Mouse (Mus musculus) neural tube, embryonic 12.5 days (tissue): Measurements from ENCODE around the gene Syncrip. TPM values are rescaled to one million over a fixed set of nuclear protein-coding genes. Genes with fewer than 3 reads are reported as not detected.
"Not testable (repeated sequence)": the region's sequence is repeated elsewhere in the genome, so short reads cannot be mapped to it uniquely, and the experiment has no call there.

ENCODE experiments used
- ATAC-seq: fragments of 200-750 bp; cut with Nextera tagmentation; 2 replicates; pipeline ENCODE4 v1.8.0; 2017; ENCODE audit warnings: low read depth, mild to moderate bottlenecking, moderate TSS enrichment, moderate library complexity; ENCODE audit not compliant: low FRiP score
- H3K27ac ChIP-seq: fragments of 300-500 bp; sonication (generic); 2 replicates; pipeline ENCODE4 v1.5.1; 2016
- H3K27me3 ChIP-seq: fragments of 300-500 bp; sonication (generic); replicated peaks from 2 replicates; pipeline ENCODE4 v1.6.1; 2016; ENCODE audit warnings: mild to moderate bottlenecking
- H3K36me3 ChIP-seq: fragments of 300-500 bp; sonication (generic); 2 replicates; pipeline ENCODE4 v1.6.1; 2016; ENCODE audit warnings: mild to moderate bottlenecking
- H3K4me1 ChIP-seq: fragments of 300-500 bp; sonication (generic); 2 replicates; pipeline ENCODE4 v1.6.1; 2016
- H3K4me2 ChIP-seq: fragments of 300-500 bp; sonication (generic); replicated peaks from 2 replicates; pipeline ENCODE4 v1.6.1; 2016; ENCODE audit warnings: mild to moderate bottlenecking
- H3K4me3 ChIP-seq: fragments of 300-500 bp; sonication (generic); 2 replicates; pipeline ENCODE4 v1.5.1; 2016
- H3K9ac ChIP-seq: fragments of 300-500 bp; sonication (generic); 2 replicates; pipeline ENCODE4 v1.6.1; 2016; ENCODE audit warnings: mild to moderate bottlenecking
- H3K9me3 ChIP-seq: fragments of 300-500 bp; sonication (generic); 2 replicates; pipeline ENCODE4 v1.6.1; 2016; ENCODE audit warnings: mild to moderate bottlenecking
- WGBS: fragments of 180-500 bp; shearing (Covaris S2); methylation state at CpG from one replicate; pipeline ENCODE4 v1.1.7; 2016; 5-methylcytosine and 5-hydroxymethylcytosine counted together
- polyA plus RNA-seq: library from polyadenylated mRNA; unstranded; fragments of >200 nt; fragmentation: Nextera tagmentation; extraction: Ambion mirVana; gene quantifications from 2 replicates; pipeline ENCODE4 v1.2.1, GENCODE M21; 2016

Gene Syncrip
- 102 and 104 TPM in 2 replicates for polyA plus RNA-seq

DNA sequence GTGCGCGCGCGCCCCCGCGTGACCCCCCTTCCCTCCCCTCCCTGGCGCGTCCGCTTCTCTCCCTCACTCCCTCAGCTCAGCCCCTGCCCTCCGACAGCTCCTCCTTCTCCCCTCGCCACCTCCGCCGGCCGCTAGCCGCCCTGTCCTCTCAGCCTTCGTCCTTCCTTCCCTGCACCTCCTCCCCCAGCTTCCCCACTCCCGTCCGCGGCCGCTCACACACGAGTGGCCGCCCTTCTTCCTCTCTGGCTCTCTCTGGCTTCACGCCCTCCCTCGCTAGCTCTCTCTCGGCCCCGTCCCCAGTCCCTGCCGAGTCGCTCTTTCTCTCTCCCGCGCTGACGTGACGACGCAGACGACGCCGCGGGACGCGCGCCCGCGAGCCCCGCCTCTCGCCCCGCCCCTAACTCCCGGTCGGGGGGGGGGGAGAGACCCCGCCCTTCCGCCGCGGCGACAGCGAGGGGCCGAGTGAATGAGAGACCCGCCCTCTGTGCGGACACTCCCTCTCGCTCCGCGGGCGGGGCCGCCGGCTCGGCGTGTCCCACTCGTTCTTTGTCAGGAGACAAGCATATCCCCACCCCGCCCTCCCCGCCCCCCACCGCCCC lies at the start of gene Syncrip:
Gene Syncrip, minus strand, starts transcription at position 345 of the 599 bp plus-strand sequence.
- Histone ChIP-seq H3K9ac (peak within 1 kb of the TSS; percentile 99), H3K4me3 (peak within 1 kb of the TSS; percentile 100), H3K27ac (peak within 1 kb of the TSS; percentile 99), H3K4me2 (peak within 1 kb of the TSS; percentile 71)
- not testable (repeated sequence) for H3K9me3 ChIP-seq, H3K4me1 ChIP-seq, H3K36me3 ChIP-seq, H3K27me3 ChIP-seq
- ATAC-seq: peak; percentile 95
- WGBS: under 1% methylated on average over 45 of the region's 68 CpGs

DNA sequence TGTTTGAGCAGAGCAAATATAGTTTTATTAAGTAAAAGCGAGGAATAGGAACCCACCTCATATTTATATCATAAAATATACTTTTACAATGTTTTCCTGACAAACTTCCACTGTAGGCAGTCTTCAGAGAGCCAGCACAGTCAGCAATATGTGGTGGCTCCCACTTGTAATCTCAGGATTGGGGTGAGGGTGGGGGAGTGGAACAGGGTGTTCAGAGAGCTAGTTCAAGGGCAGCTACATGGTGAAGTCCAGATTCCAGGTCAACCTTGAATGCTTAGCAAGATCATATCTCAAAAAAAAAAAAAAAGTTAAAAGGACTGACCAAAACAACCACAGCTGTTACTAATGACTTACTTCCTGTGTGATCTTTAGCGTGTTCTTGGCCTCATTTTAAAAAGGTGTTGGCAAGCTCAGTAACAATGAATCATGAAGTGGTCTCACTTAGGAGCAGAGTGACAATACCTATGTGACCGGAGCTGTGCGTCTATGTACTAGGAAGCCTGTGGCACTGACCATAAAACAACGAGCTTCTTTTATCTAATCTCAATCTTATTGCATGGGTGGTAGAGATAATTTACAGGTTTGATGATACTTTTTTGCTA lies 47.7 kb upstream of the Syncrip start:
- WGBS: 81% methylated on average over 5 of the region's 5 CpGs
- H3K4me1 ChIP-seq: no peaks in the 10 kb centered on the region
- H3K36me3 ChIP-seq: no peaks in the 10 kb centered on the region
- no peak overlapping the region for H3K27ac ChIP-seq
- no peak for ATAC-seq
- H3K9me3 ChIP-seq: no peaks in the 10 kb centered on the region
- no peaks in the 10 kb centered on the region for H3K27me3 ChIP-seq
- H3K4me3 ChIP-seq: no peak overlapping the region
- H3K9ac ChIP-seq: no peak overlapping the region
- H3K4me2 ChIP-seq: no peak overlapping the region

DNA sequence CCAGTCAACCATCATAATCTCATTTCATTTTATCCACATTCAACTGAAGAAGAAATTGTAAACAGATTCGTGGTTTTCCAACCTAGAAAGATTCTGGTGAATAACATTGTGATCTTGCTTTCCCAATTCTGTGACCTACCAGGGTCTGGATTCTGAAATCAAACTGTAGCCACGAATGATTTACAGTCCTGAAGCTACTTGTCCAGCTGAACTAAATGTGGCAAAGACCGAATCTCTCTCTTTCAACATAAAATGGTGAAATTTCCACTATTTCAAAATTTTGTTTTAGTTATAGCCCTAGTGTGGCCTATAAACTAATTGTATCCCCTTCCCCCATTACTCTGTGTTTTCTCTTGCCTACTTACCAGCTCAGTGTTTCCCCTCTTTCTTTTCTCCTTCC lies 47.2 kb upstream of the Syncrip start:
- Histone ChIP-seq H3K27me3 (no peaks in the 10 kb centered on the region), H3K9ac (no peak overlapping the region), H3K27ac (no peak overlapping the region), H3K4me3 (no peak overlapping the region), H3K36me3 (no peaks in the 10 kb centered on the region), H3K4me2 (no peak overlapping the region), H3K4me1 (no peaks in the 10 kb centered on the region), H3K9me3 (no peaks in the 10 kb centered on the region)
- ATAC-seq: no peak
- WGBS: 84% methylated on average over 3 of the region's 3 CpGs

DNA sequence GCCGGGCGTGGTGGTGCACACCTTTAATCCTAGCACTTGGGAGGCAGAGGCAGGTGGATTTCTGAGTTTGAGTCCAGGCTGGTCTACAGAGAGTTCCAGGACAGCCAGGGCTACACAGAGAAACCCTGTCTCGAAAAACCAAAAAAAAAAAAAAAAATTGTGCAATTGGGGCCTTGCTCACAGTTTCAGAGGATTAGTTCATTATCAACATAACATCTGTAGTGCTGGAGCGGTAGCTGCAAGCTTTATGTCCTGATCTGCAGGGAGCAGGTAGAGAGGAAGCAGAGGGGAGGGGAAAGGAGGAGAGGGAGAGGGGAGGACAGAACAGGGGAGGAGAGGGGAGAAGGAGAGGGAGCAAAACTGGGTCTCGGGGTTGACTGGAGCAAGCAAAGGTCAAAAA lies 46.4 kb upstream of the Syncrip start:
- no peaks in the 10 kb centered on the region for H3K9me3 ChIP-seq
- H3K4me2 ChIP-seq: no peak overlapping the region
- no peaks in the 10 kb centered on the region for H3K27me3 ChIP-seq
- H3K4me1 ChIP-seq: no peaks in the 10 kb centered on the region
- no peak overlapping the region for H3K4me3 ChIP-seq
- no peaks in the 10 kb centered on the region for H3K36me3 ChIP-seq
- no peak overlapping the region for H3K27ac ChIP-seq
- H3K9ac ChIP-seq: no peak overlapping the region
- ATAC-seq: no peak
- 88% methylated on average over 5 of the region's 5 CpGs for WGBS

DNA sequence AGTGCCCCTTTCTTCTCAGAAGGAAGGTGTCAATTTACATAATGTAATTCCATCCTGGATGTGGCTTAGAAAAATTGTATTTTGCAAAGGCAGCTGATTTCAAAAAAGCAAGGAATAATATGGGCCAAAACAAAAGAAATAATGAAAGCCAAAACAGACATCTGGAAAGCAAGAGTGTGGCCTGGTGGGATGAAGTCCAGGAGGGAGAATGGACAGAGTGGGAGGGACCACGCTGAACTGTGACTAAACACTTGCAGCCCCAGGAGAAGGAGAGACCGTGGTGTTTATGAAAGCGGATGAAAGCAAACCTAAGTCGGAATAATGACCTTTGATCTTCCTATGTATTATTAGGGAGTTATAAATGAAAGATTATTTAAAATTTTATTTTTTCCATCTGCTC lies 45.6 kb upstream of the Syncrip start:
- no peak for ATAC-seq
- Histone ChIP-seq H3K4me2 (no peak overlapping the region), H3K4me1 (peaks cover 3% of the 10 kb centered on the region; the same call in 1 of the 2 replicates), H3K27ac (no peak overlapping the region), H3K9me3 (no peaks in the 10 kb centered on the region), H3K36me3 (no peaks in the 10 kb centered on the region), H3K4me3 (no peak overlapping the region), H3K9ac (no peak overlapping the region), H3K27me3 (no peaks in the 10 kb centered on the region)
- 80% methylated on average over 4 of the region's 4 CpGs for WGBS

DNA sequence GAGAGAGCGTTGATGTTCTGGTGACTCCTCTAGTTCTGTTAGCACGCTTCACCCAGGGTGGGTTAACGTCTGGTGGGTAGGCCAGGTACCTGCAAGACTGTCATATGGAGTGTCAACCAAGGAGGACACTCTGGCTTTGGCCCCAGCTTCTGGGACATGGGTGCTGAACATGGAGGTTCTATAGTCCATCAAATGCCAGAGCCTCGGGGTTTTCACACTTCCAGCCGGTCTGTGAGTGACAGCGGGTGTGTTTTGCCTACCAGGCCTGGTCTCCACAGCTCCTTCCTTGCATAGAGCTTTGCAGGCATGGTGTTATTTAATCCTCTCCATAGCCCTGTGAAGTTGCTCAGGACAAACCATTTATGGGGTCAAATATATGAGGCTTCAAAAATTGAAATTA lies 43.0 kb upstream of the Syncrip start:
- H3K4me1 ChIP-seq: peaks cover 11% of the 10 kb centered on the region
- no peak overlapping the region for H3K27ac ChIP-seq
- H3K27me3 ChIP-seq: no peaks in the 10 kb centered on the region
- no peak overlapping the region for H3K9ac ChIP-seq
- ATAC-seq: no peak
- H3K4me2 ChIP-seq: no peak overlapping the region
- H3K4me3 ChIP-seq: no peak overlapping the region
- H3K9me3 ChIP-seq: no peaks in the 10 kb centered on the region
- peaks cover 7% of the 10 kb centered on the region; the same call in 1 of the 2 replicates for H3K36me3 ChIP-seq
- 90% methylated on average over 6 of the region's 6 CpGs for WGBS

DNA sequence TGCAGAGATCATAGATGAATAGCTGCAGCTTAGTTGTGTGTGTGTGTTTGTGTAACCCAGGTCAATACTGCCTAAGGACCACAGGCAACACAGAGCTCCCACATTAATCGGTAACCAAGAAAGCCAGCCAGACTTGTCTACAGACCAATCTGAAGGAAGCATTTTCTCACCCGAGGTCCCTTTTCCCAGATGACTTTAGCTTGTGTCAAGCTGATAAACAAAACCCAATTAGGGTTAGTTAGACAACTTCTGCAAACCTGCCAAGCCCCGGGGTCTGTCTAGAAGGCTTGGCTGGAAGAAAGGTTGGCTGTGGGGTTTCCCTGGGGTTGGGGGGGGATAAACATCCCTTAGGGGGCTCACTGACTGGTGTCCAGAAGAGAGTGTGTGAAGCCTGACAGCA lies 42.4 kb upstream of the Syncrip start:
- Histone ChIP-seq H3K4me2 (no peak overlapping the region), H3K36me3 (peaks cover 10% of the 10 kb centered on the region; the same call in 1 of the 2 replicates), H3K9me3 (no peaks in the 10 kb centered on the region), H3K4me1 (peaks cover 16% of the 10 kb centered on the region), H3K4me3 (no peak overlapping the region), H3K9ac (no peak overlapping the region), H3K27me3 (no peaks in the 10 kb centered on the region), H3K27ac (no peak overlapping the region)
- no peak for ATAC-seq
- 78% methylated on average over 3 of the region's 3 CpGs for WGBS

DNA sequence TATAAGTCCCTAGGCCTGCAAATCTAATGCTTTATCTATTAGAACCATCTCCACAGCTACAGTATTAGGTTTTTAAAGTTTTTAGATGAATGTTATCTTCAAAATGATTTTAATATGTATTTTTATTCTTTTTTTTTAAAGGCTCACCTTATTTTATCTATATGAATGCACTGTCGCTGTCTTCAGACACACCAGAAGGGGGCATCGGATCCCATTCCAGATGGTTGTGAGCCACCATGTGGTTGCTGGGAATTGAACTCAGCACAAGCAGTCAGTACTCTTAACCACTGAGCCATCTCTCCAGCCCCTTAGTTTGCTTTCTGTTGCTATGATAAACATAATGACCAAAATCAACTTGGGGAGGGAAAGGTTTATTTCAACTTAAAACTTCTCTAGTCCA lies 42.0 kb upstream of the Syncrip start:
- no peaks in the 10 kb centered on the region for H3K9me3 ChIP-seq
- peaks cover 10% of the 10 kb centered on the region; the same call in 1 of the 2 replicates for H3K36me3 ChIP-seq
- no peaks in the 10 kb centered on the region for H3K27me3 ChIP-seq
- ATAC-seq: no peak
- no peak overlapping the region for H3K4me3 ChIP-seq
- 95% methylated on average over 2 of the region's 2 CpGs for WGBS
- no peak overlapping the region for H3K9ac ChIP-seq
- no peak overlapping the region for H3K4me2 ChIP-seq
- no peak overlapping the region for H3K27ac ChIP-seq
- peaks cover 17% of the 10 kb centered on the region for H3K4me1 ChIP-seq

DNA sequence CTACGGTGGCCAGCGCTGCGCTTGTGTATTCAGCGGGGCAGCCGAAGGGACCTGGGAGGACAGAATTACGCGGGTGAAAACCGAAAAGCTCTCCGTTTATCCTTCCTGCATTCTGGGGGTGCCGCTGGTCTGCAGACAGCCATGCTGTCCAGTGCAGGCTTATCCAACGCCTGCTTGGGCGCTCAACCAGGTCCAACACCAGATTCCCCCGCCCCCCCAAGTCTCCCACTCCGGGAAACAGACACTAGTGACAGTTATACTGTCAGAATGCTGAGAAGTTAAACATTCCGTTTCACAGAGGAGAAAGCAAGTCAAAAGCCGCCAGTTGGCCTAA lies 40.9 kb upstream of the Syncrip start:
- H3K4me3 ChIP-seq: peak overlapping the region; percentile 68
- ATAC-seq: no peak
- peak overlapping the region; percentile 50 for H3K27ac ChIP-seq
- H3K4me1 ChIP-seq: peaks cover 17% of the 10 kb centered on the region
- H3K36me3 ChIP-seq: peaks cover 10% of the 10 kb centered on the region; the same call in 1 of the 2 replicates
- H3K9me3 ChIP-seq: no peaks in the 10 kb centered on the region
- H3K27me3 ChIP-seq: no peaks in the 10 kb centered on the region
- H3K9ac ChIP-seq: peak overlapping the region; percentile 60
- peak overlapping the region; percentile 73 for H3K4me2 ChIP-seq
- under 1% methylated on average over 16 of the region's 16 CpGs for WGBS

DNA sequence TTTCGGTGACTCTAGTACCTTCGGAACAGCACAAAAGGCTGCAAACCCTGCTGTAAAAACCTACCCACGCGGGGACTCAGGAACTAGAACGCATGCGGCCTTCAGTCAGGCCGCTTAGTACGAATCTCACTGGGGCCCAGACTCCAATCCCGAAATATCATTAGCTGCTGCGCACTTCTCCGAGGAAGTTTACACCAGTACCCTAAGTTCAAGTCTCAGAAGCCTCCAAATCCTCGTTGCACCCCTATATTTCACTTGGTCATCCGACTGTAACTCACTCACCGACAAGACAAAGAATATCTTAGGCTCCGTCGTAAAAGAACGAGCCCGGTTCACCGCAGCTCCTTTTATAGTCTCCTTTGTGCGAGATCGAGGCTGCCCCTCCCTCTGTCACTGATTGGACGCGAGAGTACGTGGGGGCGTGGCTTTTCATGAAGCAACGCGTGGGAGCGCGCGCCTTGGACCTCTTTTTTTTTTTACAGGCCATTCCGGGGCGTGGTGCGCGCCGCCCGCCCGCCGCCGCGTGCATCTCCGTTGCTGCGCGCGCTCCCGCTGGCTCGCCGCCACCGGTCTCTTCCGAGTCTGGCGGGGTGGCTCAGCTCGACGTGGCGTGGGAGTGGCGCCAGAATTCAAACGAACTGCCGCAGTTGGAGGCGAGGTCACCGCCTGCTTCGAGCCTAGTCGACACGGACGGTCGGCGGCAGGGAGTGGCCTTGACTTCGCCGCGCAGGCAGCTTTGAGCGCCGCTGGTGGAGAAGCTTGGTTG lies 40.4 kb upstream of the Syncrip start:
- under 1% methylated on average over 69 of the region's 69 CpGs for WGBS
- Histone ChIP-seq H3K9ac (peak overlapping the region; percentile 89), H3K27ac (peak overlapping the region; percentile 83), H3K36me3 (peaks cover 10% of the 10 kb centered on the region; the same call in 1 of the 2 replicates), H3K4me3 (peak overlapping the region; percentile 68), H3K4me1 (peaks cover 17% of the 10 kb centered on the region), H3K4me2 (peak overlapping the region; percentile 73), H3K27me3 (no peaks in the 10 kb centered on the region), H3K9me3 (no peaks in the 10 kb centered on the region)
- peak; percentile 90 for ATAC-seq

DNA sequence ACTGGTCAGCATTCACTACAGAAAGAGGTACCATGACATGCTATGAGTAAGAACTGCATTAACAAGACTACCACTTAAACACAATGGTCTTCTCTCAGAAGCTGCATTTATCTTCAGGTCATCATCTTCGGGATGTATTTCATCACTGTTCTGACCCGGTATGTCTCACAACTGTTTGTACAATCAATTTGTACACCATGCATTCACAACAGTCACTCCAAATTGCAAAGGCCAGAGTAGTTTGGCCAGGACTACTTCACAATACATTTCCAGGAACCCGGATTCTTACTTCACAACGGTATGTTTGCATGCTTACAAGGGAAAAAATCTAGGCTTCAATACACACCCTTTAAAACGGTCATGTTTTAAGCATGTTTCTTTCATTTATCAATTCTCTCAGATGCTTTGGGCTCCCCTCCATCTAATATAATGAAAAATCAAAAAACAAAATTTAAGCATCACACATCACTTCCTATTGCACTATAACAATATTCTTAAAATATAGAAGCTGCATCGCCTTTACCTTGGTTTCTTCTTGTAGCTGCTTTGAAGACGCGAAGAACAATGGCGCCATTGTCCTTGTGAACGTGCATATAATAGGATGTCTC lies 39.7 kb upstream of the Syncrip start:
- Histone ChIP-seq H3K4me2 (peak overlapping the region; percentile 73), H3K36me3 (peaks cover 10% of the 10 kb centered on the region; the same call in 1 of the 2 replicates), H3K4me3 (peak overlapping the region; percentile 68), H3K27me3 (no peaks in the 10 kb centered on the region), H3K9me3 (no peaks in the 10 kb centered on the region), H3K27ac (peak overlapping the region; percentile 83), H3K4me1 (peaks cover 17% of the 10 kb centered on the region), H3K9ac (peak overlapping the region; percentile 89)
- under 1% methylated on average over 10 of the region's 10 CpGs for WGBS
- ATAC-seq: no peak

DNA sequence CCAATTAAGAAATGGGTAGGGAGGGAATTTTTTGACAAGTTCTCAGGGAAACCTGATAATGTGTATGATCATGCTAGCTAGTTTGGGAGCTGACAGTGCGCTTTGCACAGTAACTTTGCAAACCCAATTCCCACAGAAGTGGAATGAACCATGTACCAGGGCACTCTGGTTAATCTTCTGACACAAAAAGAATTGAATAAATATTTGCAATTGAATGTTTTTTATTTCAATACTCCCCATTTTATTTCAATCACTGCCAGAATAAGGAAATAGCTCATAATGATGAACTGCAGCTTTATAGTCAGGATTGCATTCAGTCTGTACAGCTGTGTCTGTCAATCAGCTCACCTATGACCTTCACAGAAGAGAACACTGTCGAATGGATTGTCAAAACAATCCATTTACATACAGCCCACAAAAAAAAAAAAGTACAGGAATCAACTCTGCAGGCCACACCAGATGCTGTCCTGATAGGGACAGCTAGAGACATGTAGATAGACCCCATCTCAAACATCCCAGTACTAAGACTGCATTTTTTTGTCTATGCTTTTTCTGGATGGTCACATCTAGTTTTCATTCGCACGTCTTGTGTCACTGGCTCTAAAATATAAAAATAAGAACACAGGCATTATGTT lies 38.6 kb upstream of the Syncrip start:
- ATAC-seq: no peak
- Histone ChIP-seq H3K4me2 (peak overlapping the region; percentile 73), H3K4me1 (peaks cover 17% of the 10 kb centered on the region), H3K9ac (peak overlapping the region; percentile 89; the same call in 1 of the 2 replicates), H3K27ac (no peak overlapping the region), H3K36me3 (peaks cover 10% of the 10 kb centered on the region; the same call in 1 of the 2 replicates), H3K4me3 (peak overlapping the region; percentile 68), H3K9me3 (no peaks in the 10 kb centered on the region), H3K27me3 (no peaks in the 10 kb centered on the region)
- 25% methylated on average over 4 of the region's 4 CpGs for WGBS
